Mouse (Mus musculus) embryonic facial prominence, embryonic 14.5 days (tissue): ENCODE data around the gene Lmntd1. TPM values are rescaled to one million over a fixed set of nuclear protein-coding genes. Genes with fewer than 3 reads are reported as not detected.
A peak's percentile ranks its signal among the peaks of the same experiment; 100 is the strongest.

ENCODE experiments used
- ATAC-seq: fragments of 200-750 bp; cut with Nextera tagmentation; 2 replicates; pipeline ENCODE4 v1.8.0; 2017; ENCODE audit warnings: low read depth, moderate number of reproducible peaks, moderate TSS enrichment
- DNase-seq: peaks from one replicate; pipeline ENCODE4 v3.0.0-alpha.2; 2015; ENCODE audit warnings: low spot score
- H3K27ac ChIP-seq: fragments of 300-500 bp; sonication (generic); replicated peaks from 2 replicates; pipeline ENCODE4 v1.5.1; 2014; ENCODE audit warnings: low read depth, mild to moderate bottlenecking, low read length, moderate library complexity
- H3K27me3 ChIP-seq: fragments of 300-500 bp; sonication (generic); replicated peaks from 2 replicates; pipeline ENCODE4 v1.6.1; 2014; ENCODE audit warnings: low read length; ENCODE audit not compliant: control insufficient read depth, insufficient read depth
- H3K36me3 ChIP-seq: fragments of 300-500 bp; sonication (generic); 2 replicates; pipeline ENCODE4 v1.6.1; 2014; ENCODE audit warnings: low read length, mixed read lengths; ENCODE audit not compliant: control insufficient read depth, insufficient read depth
- H3K4me1 ChIP-seq: fragments of 300-500 bp; sonication (generic); 2 replicates; pipeline ENCODE4 v1.6.1; 2014; ENCODE audit warnings: antibody characterized with exemption, low read length; ENCODE audit not compliant: control insufficient read depth, insufficient read depth
- H3K4me2 ChIP-seq: fragments of 300-500 bp; sonication (generic); 2 replicates; pipeline ENCODE4 v1.6.1; 2014; ENCODE audit warnings: low read depth, mild to moderate bottlenecking, low read length, moderate library complexity, mixed read lengths
- H3K4me3 ChIP-seq: fragments of 300-500 bp; sonication (generic); 2 replicates; pipeline ENCODE4 v1.5.1; 2014; ENCODE audit warnings: low read depth, mild to moderate bottlenecking, low read length
- H3K9ac ChIP-seq: fragments of 300-500 bp; sonication (generic); 2 replicates; pipeline ENCODE4 v1.6.1; 2014; ENCODE audit warnings: low read depth, mild to moderate bottlenecking, low read length, moderate library complexity, mixed read lengths
- H3K9me3 ChIP-seq: fragments of 300-500 bp; sonication (generic); 2 replicates; pipeline ENCODE4 v1.6.1; 2016; ENCODE audit warnings: low read length; ENCODE audit not compliant: control insufficient read depth
- WGBS: fragments of 180-500 bp; shearing (Covaris S2); extraction: QIAGEN DNeasy Blood & Tissue Kit; methylation state at CpG from one replicate; pipeline ENCODE4 v1.1.7; 2014; 5-methylcytosine and 5-hydroxymethylcytosine counted together
- polyA plus RNA-seq: library from polyadenylated mRNA; unstranded; fragments of >200 nt; fragmentation: Nextera tagmentation; extraction: Ambion mirVana; gene quantifications from 2 replicates; pipeline ENCODE4 v1.2.1, GENCODE M21; 2014

The Lmntd1 gene
- polyA plus RNA-seq, 1 experiment from 2014 or later, result 1.3 TPM

DNA sequence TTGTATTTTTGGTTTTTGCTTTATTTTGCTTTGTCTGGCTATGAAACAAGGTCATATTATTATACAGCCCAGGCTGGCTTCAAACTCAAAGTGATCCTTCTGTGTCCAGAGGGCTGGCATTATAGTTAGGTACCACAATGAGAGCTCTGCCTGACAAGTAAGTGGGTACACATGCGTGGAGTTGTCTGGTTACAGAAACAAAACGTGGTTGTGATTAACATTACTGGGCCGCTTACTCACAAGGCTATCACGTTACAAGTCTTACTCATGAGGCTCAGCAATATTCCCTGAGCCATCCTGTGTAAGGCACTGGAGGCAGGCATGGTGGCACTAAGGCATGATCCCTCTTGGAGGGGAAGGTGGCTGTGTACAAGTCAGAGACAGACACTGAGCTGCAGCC is 49.4 kb downstream of the Lmntd1 start:
- no peak overlapping the region for H3K9ac ChIP-seq
- H3K27ac ChIP-seq, result no peak overlapping the region
- no peak overlapping the region for H3K4me2 ChIP-seq
- 17% methylated on average over 4 of the region's 4 CpGs for WGBS
- ATAC-seq (no peak), DNase-seq (peak; percentile 70)
- H3K27me3 ChIP-seq, result no peaks in the 10 kb centered on the region
- no peak overlapping the region for H3K4me3 ChIP-seq
- peaks cover 5% of the 10 kb centered on the region; the same call in 1 of the 2 replicates for H3K4me1 ChIP-seq
- no peaks in the 10 kb centered on the region for H3K9me3 ChIP-seq
- no peaks in the 10 kb centered on the region for H3K36me3 ChIP-seq

DNA sequence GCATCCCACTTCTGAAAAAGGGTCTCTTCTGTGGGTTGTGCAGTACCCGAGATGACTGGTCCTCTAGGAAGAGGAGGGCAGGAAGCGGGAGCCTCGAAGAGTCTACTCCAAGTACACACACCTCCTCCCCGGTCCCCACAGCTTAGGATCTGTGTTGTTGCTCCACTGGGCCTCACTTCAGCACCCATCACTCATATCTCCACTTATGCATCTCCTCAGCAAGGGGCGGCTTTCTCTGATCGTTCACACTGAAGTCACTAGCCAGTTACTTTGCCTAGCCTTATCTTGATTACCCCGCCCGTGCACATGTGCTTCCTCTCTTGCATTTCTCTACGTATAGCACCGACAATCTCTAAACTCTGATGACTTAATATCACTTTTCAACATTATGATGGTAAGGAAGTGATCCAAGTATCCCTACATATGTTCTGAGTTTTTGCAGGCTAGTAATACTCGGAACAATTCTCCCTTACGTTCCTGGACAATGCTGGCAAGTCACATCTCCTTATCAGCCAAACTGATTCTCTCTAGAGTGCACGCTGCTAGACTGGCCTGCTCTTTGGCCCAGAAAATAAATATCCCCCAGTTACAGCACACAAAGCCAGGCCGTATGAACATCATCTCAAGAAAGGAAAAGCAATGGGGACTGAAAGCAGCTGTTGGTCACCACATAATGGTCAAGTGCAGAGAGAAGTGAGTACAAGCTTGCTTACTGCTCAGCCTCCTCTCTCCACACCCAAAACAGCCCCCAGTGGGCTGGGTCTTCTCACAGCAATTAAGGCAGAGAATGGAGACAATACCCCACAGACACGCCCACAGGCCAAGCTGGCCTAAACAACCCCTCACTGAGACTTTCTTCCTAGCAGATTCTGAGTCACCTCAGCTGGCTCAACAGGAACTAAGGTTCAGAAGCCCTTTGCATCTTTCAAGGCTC is 56.8 kb downstream of the Lmntd1 start:
- H3K36me3 ChIP-seq, result no peaks in the 10 kb centered on the region
- no peak overlapping the region for H3K27ac ChIP-seq
- DNase-seq (no peak), ATAC-seq (peak; percentile 30; the same call in 1 of the 2 replicates)
- no peak overlapping the region for H3K9ac ChIP-seq
- H3K9me3 ChIP-seq, result 0 out of 2 replicates have a peak, but pooled peaks cover 6% of the 10 kb centered on the region
- no peaks in the 10 kb centered on the region for H3K27me3 ChIP-seq
- WGBS, result 78% methylated on average over 15 of the region's 15 CpGs
- H3K4me2 ChIP-seq, result no peak overlapping the region
- H3K4me3 ChIP-seq, result no peak overlapping the region
- H3K4me1 ChIP-seq, result no peaks in the 10 kb centered on the region

- no peaks in the 10 kb centered on the region for H3K36me3 ChIP-seq
- 75% methylated on average over 7 of the region's 7 CpGs for WGBS
- H3K9ac ChIP-seq, result no peak overlapping the region
- DNase-seq, result no peak
- H3K27me3 ChIP-seq, result no peaks in the 10 kb centered on the region
- H3K27ac ChIP-seq, result no peak overlapping the region
- H3K4me1 ChIP-seq, result no peaks in the 10 kb centered on the region; the same call in 1 of the 2 replicates
- no peak overlapping the region for H3K4me3 ChIP-seq
- H3K4me2 ChIP-seq, result no peak overlapping the region
- ATAC-seq, result no peak
- 0 out of 2 replicates have a peak, but pooled peaks cover 6% of the 10 kb centered on the region for H3K9me3 ChIP-seq
Observed at GRCm38 (mm10) chr6:145553226-145553625, 60.9 kb downstream of the Lmntd1 start.

DNA sequence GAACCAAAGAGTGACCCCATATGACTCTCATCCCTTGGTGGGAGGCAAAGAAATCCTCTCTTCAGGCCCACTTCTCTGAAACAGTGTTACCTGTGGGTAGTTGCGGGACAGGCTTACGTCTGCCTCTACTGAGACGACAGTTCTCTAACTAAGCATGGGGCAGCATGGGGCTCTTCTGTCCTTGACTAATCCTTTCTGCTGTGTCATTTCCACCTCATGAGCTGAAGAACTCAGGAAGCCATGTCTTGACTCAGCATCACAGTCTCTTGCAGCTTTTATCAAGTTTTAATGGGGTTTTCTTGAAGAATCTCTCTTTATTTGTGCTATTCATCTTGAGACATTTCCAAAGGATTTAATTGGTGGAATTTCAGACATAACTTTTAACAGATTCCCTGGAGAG is 61.3 kb downstream of the Lmntd1 start:
- DNase-seq (no peak), ATAC-seq (no peak)
- Histone ChIP-seq H3K9me3 (0 out of 2 replicates have a peak, but pooled peaks cover 6% of the 10 kb centered on the region), H3K4me2 (no peak overlapping the region), H3K27ac (no peak overlapping the region), H3K9ac (no peak overlapping the region), H3K4me1 (no peaks in the 10 kb centered on the region; the same call in 1 of the 2 replicates), H3K4me3 (no peak overlapping the region), H3K36me3 (no peaks in the 10 kb centered on the region), H3K27me3 (no peaks in the 10 kb centered on the region)
- WGBS, result 94% methylated on average over 3 of the region's 3 CpGs

DNA sequence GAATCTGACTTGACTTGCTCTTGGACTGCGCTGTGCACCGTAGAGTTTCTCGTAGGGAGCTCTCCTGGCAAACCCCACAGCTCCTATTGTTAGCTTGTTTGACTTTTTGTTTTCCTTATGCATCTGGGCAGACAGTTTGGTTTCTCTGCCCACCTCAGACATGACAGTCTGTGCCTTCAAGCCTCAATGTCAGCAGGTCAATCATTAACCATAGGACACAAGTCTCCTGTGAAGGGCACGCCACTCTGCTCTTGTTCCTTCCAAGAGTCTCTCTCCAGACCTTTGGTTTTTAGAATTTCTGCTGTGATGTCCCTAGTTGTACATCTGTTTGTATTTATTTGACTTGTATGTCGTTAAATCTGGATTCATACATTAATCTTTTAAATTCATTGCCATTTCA is 63.1 kb downstream of the Lmntd1 start:
- H3K36me3 ChIP-seq, result no peaks in the 10 kb centered on the region
- no peaks in the 10 kb centered on the region for H3K27me3 ChIP-seq
- ATAC-seq (no peak), DNase-seq (no peak)
- H3K4me3 ChIP-seq, result no peak overlapping the region
- 0 out of 2 replicates have a peak, but pooled peaks cover 6% of the 10 kb centered on the region for H3K9me3 ChIP-seq
- H3K27ac ChIP-seq, result no peak overlapping the region
- H3K4me1 ChIP-seq, result no peaks in the 10 kb centered on the region; the same call in 1 of the 2 replicates
- WGBS, result 67% methylated on average over 5 of the region's 5 CpGs
- H3K9ac ChIP-seq, result no peak overlapping the region
- H3K4me2 ChIP-seq, result no peak overlapping the region

- Histone ChIP-seq H3K9me3 (peaks cover 6% of the 10 kb centered on the region; the same call in 1 of the 2 replicates), H3K27ac (no peak overlapping the region), H3K36me3 (no peaks in the 10 kb centered on the region), H3K4me2 (no peak overlapping the region), H3K27me3 (no peaks in the 10 kb centered on the region), H3K4me3 (no peak overlapping the region), H3K4me1 (no peaks in the 10 kb centered on the region), H3K9ac (no peak overlapping the region)
- DNase-seq, result no peak
- 33% methylated on average over 12 of the region's 13 CpGs for WGBS
- ATAC-seq, result peak; percentile 74; the same call in 1 of the 2 replicates
Observed at GRCm38 (mm10) chr6:145545927-145546641, 68.0 kb downstream of the Lmntd1 start.

DNA sequence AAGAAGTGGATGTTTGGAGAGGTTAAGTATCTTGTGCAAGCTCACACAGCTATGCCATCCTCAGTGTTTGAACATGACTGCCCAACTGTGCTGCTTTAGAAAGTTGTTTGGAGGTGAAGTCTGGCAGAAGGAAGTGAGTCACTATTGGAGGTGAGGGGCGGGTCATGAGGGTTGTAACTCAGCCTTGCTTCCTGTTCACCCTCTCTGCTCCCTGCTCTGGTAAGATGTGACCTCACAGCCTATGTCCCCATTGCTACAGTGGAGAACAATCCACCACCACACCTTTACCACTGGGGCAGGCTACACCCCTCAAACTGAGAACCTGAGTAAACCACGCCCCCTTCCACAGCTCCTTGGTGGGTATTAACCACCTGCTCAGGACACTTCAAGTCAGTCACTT is 69.3 kb downstream of the Lmntd1 start:
- no peaks in the 10 kb centered on the region for H3K4me1 ChIP-seq
- DNase-seq (no peak), ATAC-seq (no peak)
- H3K27ac ChIP-seq, result no peak overlapping the region
- WGBS, result 93% methylated on average over 2 of the region's 2 CpGs
- no peak overlapping the region for H3K4me3 ChIP-seq
- H3K9me3 ChIP-seq, result peaks cover 6% of the 10 kb centered on the region; the same call in 1 of the 2 replicates
- H3K27me3 ChIP-seq, result no peaks in the 10 kb centered on the region
- H3K4me2 ChIP-seq, result no peak overlapping the region
- H3K9ac ChIP-seq, result no peak overlapping the region
- H3K36me3 ChIP-seq, result no peaks in the 10 kb centered on the region

- Histone ChIP-seq H3K9me3 (peaks cover 6% of the 10 kb centered on the region; the same call in 1 of the 2 replicates), H3K9ac (no peak overlapping the region), H3K27ac (no peak overlapping the region), H3K4me3 (no peak overlapping the region), H3K36me3 (no peaks in the 10 kb centered on the region), H3K27me3 (no peaks in the 10 kb centered on the region), H3K4me1 (peaks cover under 1% of the 10 kb centered on the region; the same call in 1 of the 2 replicates), H3K4me2 (no peak overlapping the region)
- WGBS, result 84% methylated on average over 12 of the region's 12 CpGs
- DNase-seq, result no peak
- no peak for ATAC-seq
Observed at GRCm38 (mm10) chr6:145544304-145544703, 69.8 kb downstream of the Lmntd1 start.
